Mouse (Mus musculus): ENCODE results near the gene Usf3.

Gene Usf3

DNA sequence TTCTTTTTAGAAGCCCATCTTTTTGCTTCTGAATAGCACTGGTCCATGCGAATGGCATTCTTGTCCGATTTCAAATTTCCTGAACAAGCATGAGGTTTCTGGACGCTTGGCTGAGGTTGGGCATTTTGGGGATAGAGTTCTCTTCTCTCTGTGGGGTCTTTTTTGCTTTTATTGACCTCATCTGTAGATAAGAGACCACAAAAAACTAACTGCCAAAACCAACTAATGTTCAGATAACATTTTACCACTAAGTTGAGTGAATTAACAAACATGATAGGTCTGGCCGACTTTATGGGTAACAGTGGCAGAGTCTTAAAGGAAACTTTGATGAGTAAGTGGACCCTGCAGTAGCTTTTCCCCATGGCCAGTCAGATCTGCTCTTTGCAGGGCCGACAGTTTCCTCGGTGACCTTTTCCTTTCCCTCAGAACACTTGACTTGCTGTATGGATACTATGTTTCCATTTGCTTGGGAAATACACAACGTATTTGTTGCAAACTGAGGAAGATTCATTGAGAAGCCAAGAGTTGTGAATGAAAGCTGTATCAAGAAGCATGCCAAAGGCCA is 1.0 kb downstream of the Usf3 start:
- no peak for DNase-seq (ENCODE audit: low spot score)

DNA sequence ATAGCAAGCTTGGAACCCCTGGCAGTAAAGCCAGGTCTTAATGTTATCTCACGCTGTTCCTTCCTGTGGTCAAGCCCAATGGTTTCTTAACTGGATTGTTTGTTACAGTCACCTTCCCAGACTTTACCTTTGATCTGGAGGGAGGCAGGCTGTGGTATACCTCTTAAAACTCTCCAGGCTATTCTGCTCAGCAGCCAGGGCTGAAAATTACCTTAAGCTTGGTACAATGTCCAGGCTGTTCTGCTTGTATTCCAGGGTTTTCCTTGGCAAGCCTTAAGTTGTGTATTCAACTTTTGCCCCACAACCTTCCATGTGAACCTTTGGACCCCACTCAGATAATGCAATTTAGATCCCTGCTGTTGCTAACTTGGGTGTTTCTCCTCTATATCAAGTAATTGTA is 2.0 kb downstream of the Usf3 start:
- DNase-seq (ENCODE audit: low spot score): no peak

DNA sequence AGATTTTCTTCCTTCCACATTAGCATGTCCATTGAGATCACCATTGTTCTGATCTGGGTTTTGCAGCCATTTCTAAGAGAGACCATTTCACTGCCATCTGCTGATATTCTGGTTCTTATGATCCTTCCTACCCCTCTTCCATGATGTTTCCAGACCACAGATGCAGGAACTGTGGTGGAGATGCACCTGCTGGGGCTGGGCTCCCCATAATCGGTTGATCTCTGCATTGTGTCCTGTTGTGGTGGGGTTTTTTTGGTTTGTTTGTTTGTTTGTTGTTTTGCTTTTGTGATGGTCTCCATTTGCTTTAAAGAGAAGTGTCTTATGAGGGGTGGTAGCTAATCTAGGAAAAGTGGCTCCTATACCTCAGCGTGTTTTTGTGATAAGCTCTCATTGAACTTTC is 3.5 kb downstream of the Usf3 start:
- DNase-seq (ENCODE audit: low spot score): no peak

DNA sequence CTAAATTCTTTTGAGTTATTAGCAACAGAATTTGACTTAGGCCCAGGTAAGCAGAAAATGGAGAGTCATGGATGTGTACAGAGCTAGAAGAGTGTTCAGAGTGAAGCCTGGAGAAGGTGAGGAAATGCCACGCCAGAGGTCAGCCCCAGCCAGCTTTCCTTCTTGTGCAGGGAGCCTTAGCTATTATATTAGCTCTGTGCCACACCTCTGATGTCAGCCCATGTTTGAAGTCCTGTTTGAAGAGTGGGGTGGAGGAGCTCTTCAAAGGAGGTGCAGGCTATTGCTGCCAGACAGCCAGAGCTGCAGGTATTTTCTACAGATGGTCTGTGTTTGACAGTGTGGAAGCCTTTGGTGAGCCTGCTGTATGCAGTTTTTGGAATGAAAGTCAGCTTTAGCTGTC is 5.5 kb downstream of the Usf3 start:
- no peak for DNase-seq (ENCODE audit: low spot score)

DNA sequence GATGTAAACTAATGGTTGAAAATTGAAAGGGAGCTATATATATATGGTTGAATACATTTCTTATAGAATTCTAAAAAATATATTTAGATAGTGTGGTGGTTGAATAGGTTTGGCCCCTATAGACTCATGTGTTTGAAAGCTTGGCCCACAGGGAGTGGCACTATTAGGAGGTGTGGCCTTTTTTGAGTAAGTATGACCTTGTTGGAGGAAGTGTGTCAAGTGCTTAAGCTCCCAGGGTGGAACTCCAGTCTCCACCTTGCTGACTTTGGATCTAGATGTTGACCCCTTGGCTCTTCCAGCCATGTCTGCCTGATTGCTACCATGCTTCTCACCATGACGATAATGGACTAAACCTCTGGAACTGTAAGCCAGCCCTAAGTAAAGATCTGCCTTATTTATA is 9.6 kb downstream of the Usf3 start:
- DNase-seq (ENCODE audit: low spot score): no peak

DNA sequence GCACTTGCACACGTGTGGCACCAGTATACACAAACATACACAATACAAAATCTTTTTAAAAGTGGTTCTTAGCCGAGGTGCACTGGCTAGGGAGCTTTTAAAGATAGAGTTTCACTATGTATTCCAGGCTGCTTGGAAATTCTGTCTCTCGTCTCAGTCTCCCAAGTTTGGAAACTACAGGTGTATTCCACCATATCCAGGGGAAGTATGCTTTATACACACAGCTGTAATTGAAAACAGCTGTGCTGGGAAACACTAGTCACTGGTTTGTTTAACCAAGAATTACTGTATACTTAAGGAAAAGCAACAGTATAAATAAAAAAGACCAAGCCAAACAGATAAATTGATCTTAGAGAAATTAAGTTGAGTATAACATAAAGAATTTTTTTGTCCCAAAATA is 11.7 kb downstream of the Usf3 start:
- no peak for DNase-seq (ENCODE audit: low spot score)

DNA sequence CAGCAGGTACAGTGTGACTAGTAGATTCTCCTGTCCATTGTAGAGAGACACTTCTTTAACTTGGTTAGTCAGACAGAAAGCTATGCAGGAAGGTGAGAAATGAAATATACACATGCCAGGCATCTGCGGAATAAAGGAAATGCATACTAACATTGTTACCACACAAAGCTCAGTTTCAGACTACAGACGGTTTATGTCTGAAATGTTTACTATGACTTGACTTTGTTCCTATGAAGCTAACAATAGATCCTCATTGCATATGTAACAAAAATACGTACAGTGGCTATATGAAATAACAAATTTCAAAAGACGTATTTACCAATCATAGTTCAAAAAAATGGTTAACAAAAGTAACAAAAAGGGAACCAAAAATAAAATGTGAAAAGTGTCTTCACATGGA is 14.1 kb downstream of the Usf3 start:
- DNase-seq (ENCODE audit: low spot score): no peak

DNA sequence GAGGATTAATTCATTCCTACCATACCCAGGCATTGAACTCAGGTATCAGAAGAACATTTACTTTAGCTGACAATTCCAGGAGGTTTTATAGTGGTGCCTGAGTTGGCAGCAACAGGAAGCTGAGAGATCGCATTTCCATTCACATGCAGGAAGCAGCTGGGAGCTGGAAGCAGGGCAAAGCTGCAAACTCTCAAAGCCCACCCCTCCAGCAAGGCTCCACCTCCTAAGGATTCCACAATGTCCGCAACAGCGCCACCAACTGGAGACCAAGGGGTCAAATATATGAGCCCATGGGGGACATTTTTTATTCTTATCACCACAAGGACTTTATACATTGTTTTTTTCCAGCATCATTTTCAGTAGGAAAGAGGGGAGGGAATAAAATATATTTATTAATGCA is 15.7 kb downstream of the Usf3 start:
- no peak for DNase-seq (ENCODE audit: low spot score)

DNA sequence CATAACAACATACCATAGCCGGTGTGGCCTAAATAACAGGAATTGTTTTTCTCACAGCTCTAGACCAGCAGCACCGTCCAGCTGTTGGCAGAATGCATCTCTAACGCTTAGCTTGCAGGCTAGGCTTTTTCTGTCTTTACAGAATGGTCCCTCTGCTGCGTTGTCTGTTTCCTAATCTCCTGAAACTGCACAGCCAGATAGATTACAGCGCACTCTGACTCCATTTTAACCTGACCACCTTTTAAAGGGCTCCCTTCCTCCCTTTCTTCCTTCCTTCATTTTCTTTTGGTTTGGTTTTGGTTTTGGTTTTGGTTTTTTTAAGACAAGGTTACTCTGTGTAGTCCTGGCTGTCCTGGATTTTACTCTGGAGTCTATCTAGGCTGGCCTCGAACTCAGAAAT is 17.0 kb downstream of the Usf3 start:
- DNase-seq (ENCODE audit: low spot score): no peak

DNA sequence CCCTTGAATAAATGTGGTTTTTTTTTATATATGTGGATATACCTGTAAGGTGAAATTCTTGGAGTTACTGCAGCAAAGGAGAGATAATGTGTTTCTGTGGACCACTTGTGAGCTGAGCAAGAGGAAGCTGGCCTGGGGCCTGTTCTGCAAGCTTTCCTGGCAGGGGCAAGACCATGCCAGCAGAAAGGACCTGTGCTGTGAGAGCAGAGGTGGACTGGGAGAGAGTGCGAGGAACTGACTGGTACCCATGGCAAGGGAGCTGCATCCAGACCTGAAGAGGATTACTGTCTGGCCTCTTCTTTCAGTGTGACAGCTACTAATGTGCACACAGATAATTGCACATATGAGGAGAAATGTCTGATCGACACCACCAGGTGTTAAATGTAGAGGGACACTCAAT is 17.9 kb downstream of the Usf3 start:
- no peak for DNase-seq (ENCODE audit: low spot score)

DNA sequence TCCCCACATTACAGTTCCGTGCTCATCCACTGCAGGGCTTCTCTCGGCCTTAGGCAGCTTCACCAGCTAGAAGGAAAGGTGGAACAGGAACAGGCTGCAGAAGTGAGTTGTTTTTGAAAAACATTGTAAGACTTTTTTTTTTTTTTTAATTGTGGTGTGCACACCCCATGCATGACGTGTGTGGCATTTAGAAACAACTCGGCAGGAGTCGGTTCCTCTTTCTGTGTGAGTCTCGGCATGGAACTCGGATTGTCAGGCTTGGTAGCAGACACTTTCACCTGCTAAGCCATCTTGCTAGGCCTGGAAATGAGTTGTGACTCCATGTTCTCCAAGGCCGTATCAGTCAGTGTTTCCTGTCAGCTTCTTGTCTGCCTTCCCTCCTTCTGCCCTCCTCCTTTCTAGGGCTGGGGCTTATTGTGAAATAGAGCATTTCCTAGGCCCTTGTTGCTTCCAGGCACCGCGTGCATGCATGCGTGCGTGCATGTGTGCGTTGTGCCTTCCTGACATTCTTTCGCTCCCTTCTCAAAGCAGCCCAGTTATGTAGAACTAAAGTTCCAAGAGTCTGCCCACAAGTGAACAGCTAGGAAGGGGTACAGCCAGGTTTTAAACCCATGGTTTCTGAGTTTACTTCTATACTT is 26.1 kb downstream of the Usf3 start:
- DNase-seq (ENCODE audit: low spot score): no peak

DNA sequence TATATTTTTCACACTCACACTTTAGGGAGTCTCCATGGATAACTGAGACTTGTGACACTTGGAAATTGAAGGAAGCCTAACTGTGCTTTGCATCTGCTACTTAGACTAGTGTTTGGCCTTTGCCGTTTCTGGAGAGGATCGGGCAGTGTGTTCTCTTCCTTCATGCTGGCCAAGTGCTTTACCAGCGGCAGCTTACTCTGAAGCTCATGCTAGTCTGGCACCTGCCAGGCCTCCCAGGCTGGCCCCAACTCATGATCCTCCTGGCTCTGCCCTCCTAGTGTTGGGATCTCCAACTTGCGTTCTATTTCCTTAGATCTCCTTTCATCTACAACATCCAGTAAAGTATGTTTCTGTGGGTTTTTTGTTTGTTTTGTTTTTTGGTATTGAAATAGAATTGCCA is 27.1 kb downstream of the Usf3 start:
- no peak for DNase-seq (ENCODE audit: low spot score)

DNA sequence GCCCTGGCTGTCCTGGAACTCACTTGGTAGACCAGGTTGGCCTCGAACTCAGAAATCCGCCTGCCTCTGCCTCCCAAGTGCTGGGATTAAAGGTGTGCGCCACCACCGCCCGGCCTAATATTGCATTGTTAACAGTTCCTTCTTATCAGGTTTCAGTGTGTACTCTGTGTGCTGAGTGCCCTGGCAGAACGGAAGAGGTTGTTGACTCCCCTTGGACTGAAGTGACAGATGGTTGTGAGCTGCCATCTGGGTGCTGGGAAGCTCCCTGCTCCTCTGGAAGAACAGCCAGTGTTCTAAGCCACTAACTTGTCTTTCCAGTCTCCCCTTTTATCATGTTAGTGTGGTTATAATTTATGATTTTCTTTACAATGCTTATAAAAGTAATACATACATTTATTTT is 31.3 kb downstream of the Usf3 start:
- DNase-seq (ENCODE audit: low spot score): no peak

DNA sequence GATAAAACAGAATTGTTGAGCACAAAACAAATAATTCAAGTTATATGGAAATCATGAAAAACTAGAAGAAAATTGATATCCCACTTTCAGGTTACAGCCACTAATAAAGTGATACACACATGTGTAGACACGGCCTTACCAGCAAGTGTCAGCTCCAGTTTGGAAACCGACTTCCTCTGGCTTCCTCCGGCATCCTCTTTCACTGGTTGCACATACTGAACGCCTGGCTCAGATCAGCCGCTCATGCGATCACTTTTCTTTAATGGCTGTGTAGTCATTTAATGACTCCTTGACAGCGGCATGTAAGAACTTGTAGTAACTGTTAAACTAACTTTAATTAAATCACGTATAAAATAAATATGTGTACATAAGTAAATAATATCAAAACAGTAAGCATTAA is 32.9 kb downstream of the Usf3 start:
- DNase-seq (ENCODE audit: low spot score): no peak

DNA sequence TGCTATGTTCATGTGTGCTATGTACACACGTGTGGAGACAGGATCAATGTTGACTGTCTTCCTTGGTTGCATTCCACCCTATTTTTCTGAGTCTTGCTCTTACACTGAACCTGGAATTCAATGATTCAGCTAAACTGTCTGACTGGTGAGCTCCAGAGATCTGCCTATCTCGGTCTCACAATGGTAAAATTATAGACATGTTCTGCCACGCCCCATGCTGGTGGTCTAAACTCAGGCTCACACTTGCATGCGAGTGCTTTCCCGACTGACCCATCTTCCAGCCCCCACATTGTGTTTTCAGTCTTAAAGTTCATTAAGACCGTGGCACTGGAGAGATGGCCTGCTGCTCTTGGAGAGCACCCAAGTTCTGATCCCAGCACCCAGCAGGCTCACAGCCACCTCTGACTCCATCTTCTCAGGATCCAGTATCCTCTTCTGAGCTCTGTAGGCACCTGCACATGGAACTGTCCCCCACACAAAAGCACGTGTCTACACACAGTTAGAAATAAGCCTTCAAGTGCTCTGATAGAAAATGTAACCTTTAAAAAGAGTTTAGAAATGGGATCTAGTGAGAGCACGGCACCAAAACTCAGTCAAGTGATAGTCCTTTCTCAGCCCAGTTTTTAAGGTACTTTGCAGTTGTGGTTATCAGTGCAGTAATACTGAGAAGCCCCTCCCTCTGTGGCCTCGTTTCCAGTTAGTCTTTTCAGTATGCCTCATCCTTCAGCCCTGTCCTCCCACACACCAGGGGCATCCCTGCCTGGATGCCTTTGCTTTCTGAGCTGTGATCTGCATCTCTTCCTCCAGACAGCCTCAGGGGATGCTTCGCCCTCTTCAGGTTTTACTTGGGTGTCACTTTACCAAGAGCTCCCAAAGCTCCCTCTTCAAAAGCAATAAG is 37.4 kb downstream of the Usf3 start:
- DNase-seq (ENCODE audit: low spot score): no peak

DNA sequence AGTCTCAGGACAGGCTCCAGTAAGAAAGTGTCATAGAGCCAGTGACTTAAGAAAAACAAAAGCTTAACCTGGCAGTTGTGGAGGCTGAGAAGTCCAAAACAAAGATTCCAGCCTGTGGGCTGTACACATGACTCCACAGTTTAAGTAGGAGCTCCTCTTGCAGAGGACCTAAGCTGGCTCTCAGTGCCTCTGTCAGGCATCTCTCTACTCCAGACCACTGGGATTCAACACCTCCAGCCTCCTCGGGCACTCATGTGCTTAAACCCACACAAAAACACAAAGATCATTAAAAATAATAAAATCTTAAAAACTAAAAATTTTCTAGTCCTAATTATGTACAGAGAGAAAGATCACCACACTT is 38.0 kb downstream of the Usf3 start:
- DNase-seq (ENCODE audit: low spot score): no peak

DNA sequence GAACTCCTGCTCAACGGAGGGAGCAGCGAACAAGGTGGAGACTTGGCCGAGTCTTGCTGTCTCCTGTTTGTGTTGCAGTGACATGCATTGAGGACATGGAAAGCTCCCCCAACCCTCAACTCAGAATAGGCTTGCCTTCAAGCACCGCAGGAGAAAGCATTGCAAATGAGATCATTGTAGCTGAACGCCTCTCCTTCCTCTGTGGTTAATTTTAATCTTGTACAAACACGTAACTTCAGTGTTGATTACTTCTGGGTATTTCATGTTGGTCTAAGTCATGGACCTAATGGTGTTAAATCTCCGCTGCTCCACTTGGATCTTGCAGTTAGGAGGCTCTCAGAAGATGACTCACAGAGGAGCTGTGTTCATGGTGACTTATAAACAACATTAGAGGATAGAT is 39.7 kb downstream of the Usf3 start:
- DNase-seq (ENCODE audit: low spot score): no peak

DNA sequence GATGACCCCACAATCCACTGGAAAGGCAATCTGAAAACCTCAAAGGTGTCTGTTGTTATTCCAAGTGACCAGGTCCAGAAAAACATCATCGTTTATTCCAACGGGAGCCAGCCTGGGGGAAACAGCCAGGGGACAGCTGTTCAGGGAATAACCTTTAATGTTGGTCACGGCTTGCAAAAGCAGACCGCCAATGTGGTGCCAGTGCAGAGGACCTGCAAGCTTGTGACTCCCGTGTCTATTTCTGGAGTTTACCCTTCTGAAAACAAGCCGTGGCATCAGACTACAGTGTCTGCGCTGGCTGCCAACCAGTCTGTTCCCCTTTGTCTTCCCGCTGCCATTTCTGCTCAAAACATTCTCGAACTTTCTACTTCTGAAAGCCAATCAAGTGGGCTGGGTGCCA is 42.5 kb downstream of the Usf3 start:
- DNase-seq (ENCODE audit: low spot score): no peak

DNA sequence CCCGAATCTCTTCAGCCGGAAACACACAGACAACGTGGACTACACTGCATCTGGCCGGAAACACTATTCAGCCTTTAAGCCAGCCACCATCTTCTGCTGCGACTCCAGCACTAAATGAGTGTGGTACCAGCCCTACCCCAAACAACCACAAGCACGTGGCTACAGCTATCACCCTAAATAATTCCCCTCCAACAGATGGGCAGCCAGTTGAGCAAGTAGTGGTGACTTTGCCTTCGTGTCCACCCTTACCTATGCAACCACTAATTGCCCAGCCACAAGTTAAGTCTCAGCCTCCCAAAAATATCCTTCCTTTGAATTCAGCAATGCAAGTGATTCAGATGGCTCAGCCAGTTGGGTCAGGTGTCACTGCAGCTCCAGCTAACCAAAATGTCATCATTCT is 43.4 kb downstream of the Usf3 start:
- no peak for DNase-seq (ENCODE audit: low spot score)

DNA sequence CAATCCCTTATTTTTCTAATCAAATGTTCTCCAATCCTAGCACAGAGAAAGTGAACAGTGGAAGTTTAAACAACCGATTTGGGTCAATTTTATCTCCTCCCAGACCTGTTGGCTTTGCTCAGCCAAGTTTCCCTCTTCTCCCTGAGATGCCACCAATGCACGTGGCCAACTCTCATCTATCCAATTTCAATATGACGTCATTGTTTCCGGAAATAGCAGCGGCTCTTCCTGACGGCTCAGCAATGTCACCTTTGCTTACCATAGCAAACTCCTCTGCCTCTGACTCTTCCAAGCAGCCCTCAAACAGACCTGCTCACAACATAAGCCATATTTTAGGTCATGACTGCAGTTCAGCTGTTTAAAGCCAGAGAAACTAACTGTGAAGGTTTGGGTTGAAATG is 48.4 kb downstream of the Usf3 start:
- no peak for DNase-seq (ENCODE audit: low spot score)

DNA sequence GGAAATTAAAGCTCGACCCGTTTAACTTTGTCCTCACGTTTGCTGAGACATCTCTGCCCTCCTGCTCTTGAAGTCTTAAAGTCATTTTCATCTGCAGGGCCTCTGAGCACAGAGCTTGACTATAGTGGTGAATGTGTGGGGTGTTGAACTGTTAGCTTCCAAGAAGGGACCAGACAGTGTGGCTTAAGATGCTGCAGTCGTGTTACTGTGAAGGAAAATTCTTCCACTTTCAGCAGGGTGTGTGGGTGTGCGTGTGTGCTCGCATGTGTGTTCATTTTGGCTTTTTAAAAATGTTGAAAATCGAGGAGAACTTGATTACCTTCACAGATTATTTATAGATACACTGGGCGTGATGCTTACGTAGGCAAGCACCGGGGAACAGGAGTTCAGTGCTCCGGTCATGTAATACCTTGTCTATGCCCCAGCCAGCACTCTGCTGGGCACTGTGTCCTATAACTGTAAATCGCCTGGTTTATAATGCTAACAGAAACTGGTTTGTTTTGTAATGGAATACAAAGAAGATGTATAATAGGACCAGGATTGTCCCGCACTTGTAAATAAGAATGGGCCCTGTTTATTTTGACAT is 53.8 kb downstream of the Usf3 start:
- DNase-seq (ENCODE audit: low spot score): no peak

DNA sequence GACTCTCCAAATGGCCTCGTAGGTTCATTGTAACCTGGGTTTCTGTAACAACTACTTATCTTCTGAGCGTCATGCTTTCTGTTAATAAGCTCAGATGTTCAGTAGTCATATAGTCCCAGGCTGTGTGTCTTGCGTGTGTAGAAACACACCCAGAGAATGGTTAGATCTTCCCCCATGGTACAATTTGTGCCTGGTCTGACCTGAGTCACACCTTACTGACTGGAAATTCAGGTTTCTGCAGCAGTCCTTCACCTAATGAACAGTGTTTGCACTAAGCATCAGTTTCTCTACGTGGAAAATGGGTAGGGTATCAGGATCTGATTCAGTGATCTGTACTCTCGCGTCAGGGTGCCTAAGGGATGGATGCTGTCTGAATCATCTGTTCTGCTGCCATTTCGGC is 60.0 kb downstream of the Usf3 start:
- DNase-seq (ENCODE audit: low spot score): no peak

DNA sequence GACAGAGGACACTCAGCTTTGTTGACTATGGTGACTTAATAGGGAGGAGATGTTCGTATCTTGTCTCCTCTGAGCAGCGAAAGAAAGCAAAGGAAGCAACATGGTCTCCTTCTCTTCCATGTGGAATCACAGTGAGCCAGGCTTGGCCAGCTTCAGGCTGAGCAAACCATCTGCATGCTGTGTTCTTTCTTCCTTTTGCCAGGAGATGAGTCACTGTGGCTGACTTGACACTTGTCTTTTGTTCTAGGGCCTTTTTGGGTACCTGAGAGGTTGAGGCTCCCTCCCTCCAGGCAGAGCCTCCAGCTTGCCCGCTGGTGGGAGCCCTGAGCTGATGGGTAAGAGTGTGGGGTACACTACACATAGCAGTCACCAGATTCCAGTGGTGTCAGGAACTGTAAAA is 64.8 kb downstream of the Usf3 start:
- no peak for DNase-seq (ENCODE audit: low spot score)
